Mouse (Mus musculus): Measurements from ENCODE around the gene Ceacam13. TPM values are rescaled to one million over a fixed set of nuclear protein-coding genes. Genes with fewer than 3 reads are reported as not detected.

Gene Ceacam13
- not detected for polyA plus RNA-seq (2017; shearing (Covaris generic))

GRCm38 (mm10) chr7:18009589-18009988, at the start of gene Ceacam13:
Gene Ceacam13 (plus strand): TSS chr7:18009889.

GRCm38 (mm10) chr7:17971824-17972223, 37.9 kb upstream of the Ceacam13 start, which contains the start of gene Ceacam11:
Gene Ceacam11 (plus strand): TSS chr7:17972124.

GRCm38 (mm10) chr7:18065629-18066028, 55.9 kb downstream of the Ceacam13 start, which contains the start of gene Ceacam12:
Gene Ceacam12 (plus strand): TSS chr7:18065929.

Other genes with a start within 250 kb of the Ceacam13 start
- not detected for gene Ceacam14, start 197.3 kb upstream of the Ceacam13 start, polyA plus RNA-seq (2017; shearing (Covaris generic))
- not detected for gene Gm5155, start 138.1 kb upstream of the Ceacam13 start, polyA plus RNA-seq (2017; shearing (Covaris generic))
- not detected for gene Ceacam11, start 37.8 kb upstream of the Ceacam13 start, polyA plus RNA-seq (2017; shearing (Covaris generic))
- gene Ceacam12, start 56.0 kb downstream of the Ceacam13 start, polyA plus RNA-seq (2017; shearing (Covaris generic)), result not detected
- gene Igfl3, start 166.6 kb downstream of the Ceacam13 start, polyA plus RNA-seq (2017; shearing (Covaris generic)), result not detected
- gene Mill1, start 235.5 kb downstream of the Ceacam13 start, polyA plus RNA-seq (2017; shearing (Covaris generic)), result not detected

All from naive thymus-derived CD4-positive, alpha-beta T cell, adult 5 months (primary cell).